Mouse (Mus musculus): Measurements from ENCODE around the gene Kcnj15.

The Kcnj15 gene

GRCm38 (mm10) chr16:95257266-95257894, at the start of gene Kcnj15:
TSS of gene Kcnj15 (plus strand) at chr16:95257558.
- DNase-seq, result no peak

- DNase-seq, result no peak
These were observed 49.1 kb upstream of the Kcnj15 start for GRCm38 (mm10) chr16:95208243-95208642.

- peak; percentile 21 for DNase-seq
These were observed 48.3 kb upstream of the Kcnj15 start for GRCm38 (mm10) chr16:95209011-95209466.

- no peak for DNase-seq
These were observed 42.8 kb upstream of the Kcnj15 start for GRCm38 (mm10) chr16:95214251-95215197.

- no peak for DNase-seq
These were observed 41.6 kb upstream of the Kcnj15 start for GRCm38 (mm10) chr16:95215782-95216181.

- DNase-seq, result no peak
These were observed 41.0 kb upstream of the Kcnj15 start for GRCm38 (mm10) chr16:95216346-95216745.

GRCm38 (mm10) chr16:95216824-95217223, 40.5 kb upstream of the Kcnj15 start:
- no peak for DNase-seq

GRCm38 (mm10) chr16:95218783-95219182, 38.6 kb upstream of the Kcnj15 start:
- DNase-seq, result no peak

GRCm38 (mm10) chr16:95219459-95219858, 37.9 kb upstream of the Kcnj15 start:
- no peak for DNase-seq

- no peak for DNase-seq
These were observed 36.3 kb upstream of the Kcnj15 start for GRCm38 (mm10) chr16:95221051-95221450.

- no peak for DNase-seq
These were observed 35.2 kb upstream of the Kcnj15 start for GRCm38 (mm10) chr16:95222026-95222718.

- no peak for DNase-seq
These were observed 33.9 kb upstream of the Kcnj15 start for GRCm38 (mm10) chr16:95223435-95223834.

- no peak for DNase-seq
These were observed 32.1 kb upstream of the Kcnj15 start for GRCm38 (mm10) chr16:95225285-95225684.

- no peak for DNase-seq
These were observed 25.6 kb upstream of the Kcnj15 start for GRCm38 (mm10) chr16:95231768-95232167.

GRCm38 (mm10) chr16:95234891-95235548, 22.3 kb upstream of the Kcnj15 start:
- DNase-seq, result no peak

- no peak for DNase-seq
These were observed 18.0 kb upstream of the Kcnj15 start for GRCm38 (mm10) chr16:95239209-95239925.

- DNase-seq, result no peak
These were observed 16.7 kb upstream of the Kcnj15 start for GRCm38 (mm10) chr16:95240688-95241087.

- no peak for DNase-seq
These were observed 15.8 kb upstream of the Kcnj15 start for GRCm38 (mm10) chr16:95241581-95241980.

GRCm38 (mm10) chr16:95242114-95242513, 15.2 kb upstream of the Kcnj15 start:
- no peak for DNase-seq

- DNase-seq, result no peak
These were observed 14.0 kb upstream of the Kcnj15 start for GRCm38 (mm10) chr16:95243401-95243800.

- no peak for DNase-seq
These were observed 12.6 kb upstream of the Kcnj15 start for GRCm38 (mm10) chr16:95244626-95245303.
